Mouse (Mus musculus): ENCODE results near the gene Cd300e. TPM values are rescaled to one million over a fixed set of nuclear protein-coding genes. Genes with fewer than 3 reads are reported as not detected.

Cd300e gene
- polyA plus RNA-seq (2012; rRNA removed), result 0.05 TPM in 1 of 2 replicates, not detected in the other

DNA sequence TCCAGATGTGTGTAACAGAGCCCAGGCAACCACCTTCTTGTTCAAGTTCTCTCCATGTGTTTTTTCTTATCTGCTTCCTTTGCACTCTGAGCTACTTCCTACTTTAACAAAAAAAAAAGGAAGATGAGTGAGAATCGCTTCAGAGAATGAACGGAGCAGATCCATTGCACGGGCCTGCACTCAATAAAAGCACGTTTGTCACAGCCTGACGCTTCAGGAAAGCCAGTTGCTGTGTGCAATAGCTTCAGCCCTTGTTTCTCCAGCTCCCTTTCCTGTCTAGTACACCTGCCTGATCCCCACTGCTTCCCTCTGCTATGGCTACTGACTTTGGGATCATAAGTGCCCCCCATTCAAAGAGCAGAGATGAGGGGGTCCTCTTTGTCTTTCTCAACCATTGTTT is at the start of gene Cd300e:
Cd300e (minus strand) TSS at position 101 of the 400 bp plus-strand sequence.

DNA sequence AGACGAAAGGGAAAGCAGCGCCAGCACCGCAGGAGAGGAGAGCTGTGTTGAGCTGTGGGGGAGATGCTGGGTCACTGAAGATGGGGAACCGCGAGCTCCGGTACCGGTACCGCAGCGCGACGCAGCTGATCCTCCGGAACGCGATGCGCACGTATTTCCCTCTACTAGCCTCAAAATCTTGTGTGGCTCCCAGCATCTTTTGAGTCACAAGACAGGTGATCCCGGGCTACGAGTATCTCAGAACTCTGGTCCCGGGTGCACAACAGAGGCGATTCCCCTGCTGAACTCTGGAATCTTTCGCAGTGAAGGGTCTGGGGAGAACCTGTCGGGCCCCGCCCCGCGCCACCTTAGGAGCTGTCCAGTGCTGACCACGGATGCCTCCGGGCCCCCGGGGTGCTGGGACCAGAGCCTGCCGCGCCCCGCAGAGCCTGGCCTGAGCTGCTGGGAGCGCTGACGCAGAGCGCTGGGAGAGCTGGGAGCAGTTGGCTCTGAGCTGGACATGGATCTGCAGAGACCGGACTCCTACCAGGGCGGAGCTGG is 29.5 kb upstream of the Cd300e start, which contains the start of gene Rab37:
Rab37 (plus strand) TSS at position 70 of the 540 bp plus-strand sequence.

DNA sequence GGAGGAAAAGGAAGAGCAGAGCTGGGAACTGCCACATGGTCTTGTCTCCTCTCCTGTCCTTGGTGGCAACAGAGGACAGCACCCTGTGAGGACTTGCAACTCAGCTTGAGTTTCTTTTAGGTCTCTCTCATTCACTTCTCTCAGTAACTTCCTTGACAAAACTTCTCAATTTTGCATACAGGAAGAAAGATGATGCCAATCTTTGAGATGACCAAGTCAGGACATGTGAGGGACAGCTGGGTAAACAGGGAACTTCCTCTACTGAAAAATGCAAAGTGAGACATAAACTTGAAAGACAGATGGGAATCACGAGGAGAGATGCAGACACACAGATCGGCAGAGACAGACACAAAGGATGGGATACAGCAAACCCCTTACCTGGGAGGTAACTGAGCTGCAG is 13.7 kb downstream of the Cd300e start, which contains the start of gene Cd300ld3:
Cd300ld3 (minus strand) TSS at position 151 of the 400 bp plus-strand sequence.

DNA sequence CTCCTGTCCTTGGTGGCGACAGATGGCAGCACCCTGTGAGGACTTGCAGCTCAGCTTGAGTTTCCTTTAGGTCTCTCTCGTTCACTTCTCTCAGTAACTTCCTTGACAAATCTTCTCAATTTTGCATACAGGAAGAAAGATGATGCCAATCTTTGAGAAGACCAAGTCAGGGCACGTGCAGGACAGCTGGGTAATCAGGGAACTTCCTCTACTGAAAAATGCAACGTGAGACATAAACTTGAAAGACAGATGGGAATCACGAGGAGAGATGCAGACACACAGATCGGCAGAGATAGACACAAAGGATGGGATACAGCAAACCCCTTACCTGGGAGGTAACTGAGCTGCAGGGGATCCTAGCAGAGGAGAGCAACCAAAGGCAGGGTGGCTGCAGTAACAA is 24.3 kb downstream of the Cd300e start, which contains the start of gene Cd300ld5:
Cd300ld5 (minus strand) TSS at position 101 of the 400 bp plus-strand sequence.

DNA sequence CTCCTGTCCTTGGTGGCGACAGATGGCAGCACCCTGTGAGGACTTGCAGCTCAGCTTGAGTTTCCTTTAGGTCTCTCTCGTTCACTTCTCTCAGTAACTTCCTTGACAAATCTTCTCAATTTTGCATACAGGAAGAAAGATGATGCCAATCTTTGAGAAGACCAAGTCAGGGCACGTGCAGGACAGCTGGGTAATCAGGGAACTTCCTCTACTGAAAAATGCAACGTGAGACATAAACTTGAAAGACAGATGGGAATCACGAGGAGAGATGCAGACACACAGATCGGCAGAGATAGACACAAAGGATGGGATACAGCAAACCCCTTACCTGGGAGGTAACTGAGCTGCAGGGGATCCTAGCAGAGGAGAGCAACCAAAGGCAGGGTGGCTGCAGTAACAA is 35.1 kb downstream of the Cd300e start, which contains the start of gene Cd300ld4:
Cd300ld4 (minus strand) TSS at position 101 of the 400 bp plus-strand sequence.

DNA sequence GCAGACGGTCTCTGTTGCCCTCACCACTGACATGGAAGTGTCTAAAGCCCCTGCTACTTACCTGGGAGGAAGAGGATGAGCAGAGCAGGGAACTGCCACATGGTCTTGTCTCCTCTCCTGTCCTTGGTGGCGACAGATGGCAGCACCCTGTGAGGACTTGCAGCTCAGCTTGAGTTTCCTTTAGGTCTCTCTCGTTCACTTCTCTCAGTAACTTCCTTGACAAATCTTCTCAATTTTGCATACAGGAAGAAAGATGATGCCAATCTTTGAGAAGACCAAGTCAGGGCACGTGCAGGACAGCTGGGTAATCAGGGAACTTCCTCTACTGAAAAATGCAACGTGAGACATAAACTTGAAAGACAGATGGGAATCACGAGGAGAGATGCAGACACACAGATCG is 45.9 kb downstream of the Cd300e start, which contains the start of gene Cd300ld2:
Cd300ld2 (minus strand) TSS at position 101 of the 400 bp plus-strand sequence.

Other genes starting within 250 kb of the Cd300e start
- gene Gprc5c, start 211.0 kb downstream of the Cd300e start, polyA plus RNA-seq (2012; rRNA removed), result 5.5 and 10.6 TPM in 2 replicates
- 0.64 and 0.79 TPM in 2 replicates for gene Cd300a, start 172.1 kb downstream of the Cd300e start, polyA plus RNA-seq (2012; rRNA removed)
- 0.18 and 0.23 TPM in 2 replicates for gene Cd300lb, start 127.8 kb downstream of the Cd300e start, polyA plus RNA-seq (2012; rRNA removed)
- gene Cd300c, start 93.0 kb downstream of the Cd300e start, polyA plus RNA-seq (2012; rRNA removed), result 0.09 TPM in 1 of 2 replicates, not detected in the other
- 0.10 and 0.11 TPM in 2 replicates for gene Cd300ld, start 72.3 kb downstream of the Cd300e start, polyA plus RNA-seq (2012; rRNA removed)
- 0.91 and 1.1 TPM in 2 replicates for gene Cd300c2, start 60.3 kb downstream of the Cd300e start, polyA plus RNA-seq (2012; rRNA removed)
- 0.11 TPM in 1 of 2 replicates, not detected in the other for gene Cd300ld2, start 46.0 kb downstream of the Cd300e start, polyA plus RNA-seq (2012; rRNA removed)
- 0.11 and 0.38 TPM in 2 replicates for gene Cd300ld4, start 35.2 kb downstream of the Cd300e start, polyA plus RNA-seq (2012; rRNA removed)
- 0.24 TPM in 1 of 2 replicates, not detected in the other for gene Cd300ld5, start 24.4 kb downstream of the Cd300e start, polyA plus RNA-seq (2012; rRNA removed)
- gene Cd300ld3, start 13.8 kb downstream of the Cd300e start, polyA plus RNA-seq (2012; rRNA removed), result 0.24 and 0.53 TPM in 2 replicates
- gene Rab37, start 29.3 kb upstream of the Cd300e start, polyA plus RNA-seq (2012; rRNA removed), result 0.90 and 1.1 TPM in 2 replicates
- gene Cd300lf, start 71.8 kb upstream of the Cd300e start, polyA plus RNA-seq (2012; rRNA removed), result 0.43 and 0.98 TPM in 2 replicates
- 37.2 and 38.4 TPM in 2 replicates for gene Slc9a3r1, start 101.2 kb upstream of the Cd300e start, polyA plus RNA-seq (2012; rRNA removed)
- gene Tmem104, start 125.3 kb upstream of the Cd300e start, polyA plus RNA-seq (2012; rRNA removed), result 5.6 and 6.9 TPM in 2 replicates
- gene Nat9, start 125.7 kb upstream of the Cd300e start, polyA plus RNA-seq (2012; rRNA removed), result 22.3 and 23.1 TPM in 2 replicates
- 0.96 and 1.0 TPM in 2 replicates for gene Grin2c, start 205.1 kb upstream of the Cd300e start, polyA plus RNA-seq (2012; rRNA removed)
- 26.5 and 29.2 TPM in 2 replicates for gene Fdxr, start 214.9 kb upstream of the Cd300e start, polyA plus RNA-seq (2012; rRNA removed)
- 1.8 and 2.4 TPM in 2 replicates for gene Fads6, start 235.5 kb upstream of the Cd300e start, polyA plus RNA-seq (2012; rRNA removed)
- gene Otop2, start 245.0 kb upstream of the Cd300e start, polyA plus RNA-seq (2012; rRNA removed), result 0.10 TPM in 2 replicates

Measured in central nervous system, embryonic 14 days (tissue).